Mouse (Mus musculus): ENCODE measurements around the gene Parg. TPM values are rescaled to one million over a fixed set of nuclear protein-coding genes. Genes with fewer than 3 reads are reported as not detected.

The Parg gene
- 46.4 and 48.3 TPM in 2 replicates for polyA plus RNA-seq (2015; fragmentation: Nextera tagmentation; extraction: Ambion mirVana)

GRCm38 (mm10) chr14:32201791-32202451 is at the start of gene Parg, which contains the start of gene Timm23:
Parg (plus strand) TSS chr14:32201949.
Timm23 (minus strand) TSS chr14:32201898.
- peaks cover 20% of the 10 kb centered on the region for H3K4me1 ChIP-seq
- H3K9me3 ChIP-seq = no peaks in the 10 kb centered on the region
- ATAC-seq (ENCODE audit: insufficient number of reproducible peaks, insufficient read depth, low FRiP score, low TSS enrichment, low read depth) = peak; percentile 82
- WGBS = under 1% methylated on average over 75 of the region's 77 CpGs
- peak within 1 kb of the TSS; percentile 91 for H3K4me2 ChIP-seq
- H3K9ac ChIP-seq = peak within 1 kb of the TSS; percentile 97
- peak within 1 kb of the TSS; percentile 76 for H3K27ac ChIP-seq
- H3K36me3 ChIP-seq = peaks cover 26% of the 10 kb centered on the region
- no peaks in the 10 kb centered on the region for H3K27me3 ChIP-seq
- H3K4me3 ChIP-seq = peak within 1 kb of the TSS; percentile 100

GRCm38 (mm10) chr14:32152243-32152965 is 49.3 kb upstream of the Parg start:
- no peak for ATAC-seq (ENCODE audit: insufficient number of reproducible peaks, insufficient read depth, low FRiP score, low TSS enrichment, low read depth)
- no peaks in the 10 kb centered on the region for H3K27me3 ChIP-seq
- no peak overlapping the region for H3K4me2 ChIP-seq
- no peak overlapping the region for H3K9ac ChIP-seq
- no peak overlapping the region for H3K4me3 ChIP-seq
- H3K27ac ChIP-seq = no peak overlapping the region
- WGBS = 86% methylated on average over 18 of the region's 18 CpGs
- H3K36me3 ChIP-seq = no peaks in the 10 kb centered on the region
- H3K9me3 ChIP-seq = no peaks in the 10 kb centered on the region; the same call in 1 of the 2 replicates
- no peaks in the 10 kb centered on the region for H3K4me1 ChIP-seq

- WGBS = 90% methylated on average over 2 of the region's 2 CpGs
- no peak for ATAC-seq (ENCODE audit: insufficient number of reproducible peaks, insufficient read depth, low FRiP score, low TSS enrichment, low read depth)
- H3K4me1 ChIP-seq = no peaks in the 10 kb centered on the region
These were observed 48.6 kb upstream of the Parg start for GRCm38 (mm10) chr14:32153156-32153555.

GRCm38 (mm10) chr14:32154758-32155157 is 47.0 kb upstream of the Parg start:
- Histone ChIP-seq H3K36me3 (no peaks in the 10 kb centered on the region), H3K9me3 (no peaks in the 10 kb centered on the region), H3K4me1 (no peaks in the 10 kb centered on the region), H3K4me2 (no peak overlapping the region), H3K9ac (no peak overlapping the region), H3K4me3 (no peak overlapping the region), H3K27me3 (no peaks in the 10 kb centered on the region), H3K27ac (no peak overlapping the region)
- WGBS = 82% methylated on average over 6 of the region's 6 CpGs
- ATAC-seq (ENCODE audit: insufficient number of reproducible peaks, insufficient read depth, low FRiP score, low TSS enrichment, low read depth) = no peak

More at GRCm38 (mm10) chr14:32153156-32153555, 48.6 kb upstream of the Parg start:
- Histone ChIP-seq H3K4me2 (no peak overlapping the region), H3K36me3 (no peaks in the 10 kb centered on the region), H3K4me3 (no peak overlapping the region), H3K27me3 (no peaks in the 10 kb centered on the region), H3K9me3 (no peaks in the 10 kb centered on the region), H3K27ac (no peak overlapping the region), H3K9ac (no peak overlapping the region)

- no peak; the same call in 1 of the 2 replicates for ATAC-seq (ENCODE audit: insufficient number of reproducible peaks, insufficient read depth, low FRiP score, low TSS enrichment, low read depth)
- Histone ChIP-seq H3K27ac (peak overlapping the region; percentile 35; the same call in 1 of the 2 replicates), H3K4me2 (peak overlapping the region; percentile 89), H3K27me3 (no peaks in the 10 kb centered on the region), H3K9me3 (no peaks in the 10 kb centered on the region), H3K4me1 (peaks cover 11% of the 10 kb centered on the region), H3K9ac (peak overlapping the region; percentile 96), H3K4me3 (peak overlapping the region; percentile 93), H3K36me3 (no peaks in the 10 kb centered on the region)
- WGBS = 27% methylated on average over 4 of the region's 4 CpGs
These were observed 42.5 kb upstream of the Parg start for GRCm38 (mm10) chr14:32159150-32159670.

GRCm38 (mm10) chr14:32159690-32160246 is 42.0 kb upstream of the Parg start, which contains the start of gene Ncoa4:
Ncoa4 (plus strand) TSS chr14:32159865.
- peak within 1 kb of the TSS; percentile 89 for H3K4me2 ChIP-seq
- H3K4me3 ChIP-seq = peak within 1 kb of the TSS; percentile 93
- H3K27ac ChIP-seq = peak within 1 kb of the TSS; percentile 75
- no peaks in the 10 kb centered on the region for H3K27me3 ChIP-seq
- no peaks in the 10 kb centered on the region for H3K36me3 ChIP-seq
- peak within 1 kb of the TSS; percentile 96 for H3K9ac ChIP-seq
- H3K4me1 ChIP-seq = peaks cover 13% of the 10 kb centered on the region
- no peaks in the 10 kb centered on the region for H3K9me3 ChIP-seq
- WGBS = under 1% methylated on average over 40 of the region's 40 CpGs
- peak; percentile 93 for ATAC-seq (ENCODE audit: insufficient number of reproducible peaks, insufficient read depth, low FRiP score, low TSS enrichment, low read depth)

- no peak overlapping the region for H3K27ac ChIP-seq
- H3K4me1 ChIP-seq = peaks cover 21% of the 10 kb centered on the region
- no peaks in the 10 kb centered on the region for H3K9me3 ChIP-seq
- H3K9ac ChIP-seq = peak overlapping the region; percentile 96
- no peaks in the 10 kb centered on the region for H3K36me3 ChIP-seq
- H3K27me3 ChIP-seq = no peaks in the 10 kb centered on the region
- ATAC-seq (ENCODE audit: insufficient number of reproducible peaks, insufficient read depth, low FRiP score, low TSS enrichment, low read depth) = no peak
- peak overlapping the region; percentile 93 for H3K4me3 ChIP-seq
- WGBS = 38% methylated on average over 7 of the region's 7 CpGs
- peak overlapping the region; percentile 89 for H3K4me2 ChIP-seq
These were observed 41.2 kb upstream of the Parg start for GRCm38 (mm10) chr14:32160563-32160962.

GRCm38 (mm10) chr14:32161090-32161885 is 40.5 kb upstream of the Parg start:
- Histone ChIP-seq H3K36me3 (no peaks in the 10 kb centered on the region), H3K4me1 (peaks cover 23% of the 10 kb centered on the region), H3K4me3 (peak overlapping the region; percentile 93; the same call in 1 of the 2 replicates), H3K27ac (no peak overlapping the region), H3K9ac (peak overlapping the region; percentile 96; the same call in 1 of the 2 replicates), H3K27me3 (no peaks in the 10 kb centered on the region), H3K4me2 (peak overlapping the region; percentile 89), H3K9me3 (no peaks in the 10 kb centered on the region)
- WGBS = 88% methylated on average over 12 of the region's 12 CpGs
- no peak for ATAC-seq (ENCODE audit: insufficient number of reproducible peaks, insufficient read depth, low FRiP score, low TSS enrichment, low read depth)

GRCm38 (mm10) chr14:32162231-32162630 is 39.5 kb upstream of the Parg start:
- Histone ChIP-seq H3K4me3 (no peak overlapping the region), H3K36me3 (no peaks in the 10 kb centered on the region), H3K27ac (no peak overlapping the region), H3K4me1 (peaks cover 23% of the 10 kb centered on the region), H3K27me3 (no peaks in the 10 kb centered on the region), H3K9ac (no peak overlapping the region), H3K9me3 (no peaks in the 10 kb centered on the region), H3K4me2 (no peak overlapping the region)
- ATAC-seq (ENCODE audit: insufficient number of reproducible peaks, insufficient read depth, low FRiP score, low TSS enrichment, low read depth) = no peak
- WGBS = 93% methylated on average over 5 of the region's 5 CpGs

GRCm38 (mm10) chr14:32163203-32163888 is 38.4 kb upstream of the Parg start:
- 89% methylated on average over 11 of the region's 11 CpGs for WGBS
- H3K4me3 ChIP-seq = no peak overlapping the region
- no peaks in the 10 kb centered on the region for H3K27me3 ChIP-seq
- peaks cover 27% of the 10 kb centered on the region for H3K4me1 ChIP-seq
- no peak overlapping the region for H3K4me2 ChIP-seq
- H3K9me3 ChIP-seq = no peaks in the 10 kb centered on the region
- no peak for ATAC-seq (ENCODE audit: insufficient number of reproducible peaks, insufficient read depth, low FRiP score, low TSS enrichment, low read depth)
- H3K9ac ChIP-seq = no peak overlapping the region
- H3K36me3 ChIP-seq = no peaks in the 10 kb centered on the region
- H3K27ac ChIP-seq = no peak overlapping the region
